Mouse (Mus musculus) myocyte (in vitro differentiated cells): ENCODE measurements at regions not wholly inside any gene's neighbourhood (a gene's known extent, or its start where the extent isn't known, plus 50 kb on each side); places are given as distances from the start of the nearest gene placed in this dataset.

Experiments used
- H3K27me3 ChIP-seq: one replicate; pipeline ENCODE4 v1.6.1; 2011; ENCODE audit not compliant: control insufficient read depth, insufficient read depth, insufficient read length
- H3K36me3 ChIP-seq: one replicate; pipeline ENCODE4 v1.6.1; 2011; ENCODE audit not compliant: control insufficient read depth, insufficient read depth
- H3K4me2 ChIP-seq: one replicate; pipeline ENCODE4 v1.6.1; 2011; ENCODE audit warnings: low read depth, control low read depth
- H3K4me3 ChIP-seq: one replicate; pipeline ENCODE4 v1.5.1; 2011; ENCODE audit warnings: mild to moderate bottlenecking, control low read depth, moderate library complexity
- H3K79me2 ChIP-seq: one replicate; pipeline ENCODE4 v1.6.1; 2011; ENCODE audit not compliant: control insufficient read depth, insufficient read depth
- H3ac ChIP-seq: one replicate; pipeline ENCODE4 v1.6.1; 2011; ENCODE audit not compliant: control insufficient read depth, insufficient read length
- CEBPB ChIP-seq: IDR thresholded peaks from 2 replicates; pipeline ENCODE4 v1.6.1; 2011; ENCODE audit warnings: mild to moderate bottlenecking, moderate library complexity; ENCODE audit not compliant: poor library complexity, insufficient read depth, severe bottlenecking
- E2F4 ChIP-seq: IDR thresholded peaks from one replicate; pipeline ENCODE4 v1.6.1; 2011; ENCODE audit warnings: mild to moderate bottlenecking, control low read depth, moderate library complexity; ENCODE audit not compliant: insufficient read depth
- MAX ChIP-seq: IDR thresholded peaks from one replicate; pipeline ENCODE4 v1.6.1; 2011; ENCODE audit warnings: low read depth, mild to moderate bottlenecking, control low read depth
- MYOD1 ChIP-seq, 3 experiments: IDR thresholded peaks; one replicate each; pipeline ENCODE4 v1.6.1; 2011; ENCODE audit warnings: control low read depth in 2 of 3, low read depth in 2 of 3, mild to moderate bottlenecking in 2 of 3, moderate library complexity in 1 of 3; ENCODE audit not compliant: insufficient read length in 2 of 3, control insufficient read depth in 1 of 3
- MYOG ChIP-seq, 3 experiments: IDR thresholded peaks; one replicate each; pipeline ENCODE4 v1.6.1; 2011; ENCODE audit warnings: control low read depth in 2 of 3, low read depth in 2 of 3, mild to moderate bottlenecking in 2 of 3; ENCODE audit not compliant: insufficient read length in 2 of 3, control insufficient read depth in 1 of 3, insufficient read depth in 1 of 3
- POLR2A ChIP-seq: IDR thresholded peaks from one replicate; pipeline ENCODE4 v1.6.1; 2011; ENCODE audit warnings: low read depth, mild to moderate bottlenecking, control low read depth, moderate library complexity; ENCODE audit not compliant: insufficient read length
- POLR2AphosphoS2 ChIP-seq: IDR thresholded peaks from one replicate; pipeline ENCODE4 v1.6.1; 2011; ENCODE audit warnings: low read depth, control low read depth; ENCODE audit not compliant: insufficient read length
- REST ChIP-seq: IDR thresholded peaks from one replicate; pipeline ENCODE4 v1.6.1; 2011; ENCODE audit warnings: mild to moderate bottlenecking, control low read depth, moderate library complexity; ENCODE audit not compliant: insufficient read depth, insufficient read length
- SRF ChIP-seq: IDR thresholded peaks from one replicate; pipeline ENCODE4 v1.6.1; 2011; ENCODE audit warnings: low read depth; ENCODE audit not compliant: control insufficient read depth, insufficient read length
- TCF12 ChIP-seq: IDR thresholded peaks from one replicate; pipeline ENCODE4 v1.6.1; 2011; ENCODE audit warnings: mild to moderate bottlenecking, control low read depth; ENCODE audit not compliant: poor library complexity, insufficient read depth, severe bottlenecking
- TCF3 ChIP-seq: IDR thresholded peaks from one replicate; pipeline ENCODE4 v1.6.1; 2011; ENCODE audit warnings: low read depth, control low read depth; ENCODE audit not compliant: insufficient read length
- USF1 ChIP-seq: IDR thresholded peaks from one replicate; pipeline ENCODE4 v1.6.1; 2011; ENCODE audit warnings: low read depth, mild to moderate bottlenecking, control low read depth, moderate library complexity

DNA sequence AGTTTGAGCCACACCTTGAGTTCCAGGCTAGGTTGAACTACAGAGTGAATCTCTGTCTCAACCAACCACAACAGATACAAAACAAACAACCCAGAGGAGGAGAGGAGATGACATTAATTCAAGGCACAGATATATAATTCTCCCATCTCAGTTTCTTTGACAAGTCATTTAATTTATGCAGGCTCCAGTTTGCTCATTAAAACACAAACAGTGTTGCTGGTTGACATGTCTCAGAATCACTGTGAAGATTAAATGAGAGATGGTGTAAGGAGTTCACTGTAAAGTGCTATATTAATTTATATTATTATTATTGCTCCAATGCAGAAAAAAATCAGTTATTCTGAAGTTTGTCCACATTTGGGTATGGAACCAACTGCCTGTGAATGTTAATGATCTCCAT is 134.4 kb downstream of the Edem1 start:
- Histone ChIP-seq H3K79me2 (no peaks in the 10 kb centered on the region), H3K27me3 (no peaks in the 10 kb centered on the region), H3K36me3 (no peaks in the 10 kb centered on the region), H3K4me2 (no peak overlapping the region), H3ac (no peak overlapping the region), H3K4me3 (no peak overlapping the region)
- no peak for TF ChIP-seq MYOG (IDR thresholded peaks at IDR 0.05; ENCODE audit: control insufficient read depth in 1 of 3, insufficient read depth in 1 of 3, insufficient read length in 2 of 3, low read depth in 2 of 3)
- TF ChIP-seq REST = no peak
- TF ChIP-seq POLR2A = no peak
- TF ChIP-seq E2F4 = no peak
- no peak for TF ChIP-seq USF1
- TF ChIP-seq CEBPB = no peak
- no peak for TF ChIP-seq TCF12
- TF ChIP-seq TCF3 = no peak
- no peak for TF ChIP-seq SRF
- TF ChIP-seq MAX = no peak
- TF ChIP-seq POLR2AphosphoS2 = no peak

GRCm38 (mm10) chr6:108963295-108963694 is 134.9 kb downstream of the Edem1 start:
- TF ChIP-seq MAX (no peak), TCF12 (no peak), POLR2AphosphoS2 (no peak), CEBPB (no peak), SRF (no peak), MYOG (IDR thresholded peaks at IDR 0.05; ENCODE audit: control insufficient read depth in 1 of 3, insufficient read depth in 1 of 3, insufficient read length in 2 of 3, low read depth in 2 of 3) (no peak), TCF3 (no peak), E2F4 (no peak), MYOD1 (IDR thresholded peaks at IDR 0.05; ENCODE audit: control insufficient read depth in 1 of 3, insufficient read length in 2 of 3, low read depth in 2 of 3) (no peak), REST (no peak), POLR2A (no peak), USF1 (no peak)
- no peaks in the 10 kb centered on the region for H3K27me3 ChIP-seq

GRCm38 (mm10) chr6:108969477-108970176 is 141.2 kb downstream of the Edem1 start:
- H3K27me3 ChIP-seq = no peaks in the 10 kb centered on the region
- TF ChIP-seq POLR2A (no peak), CEBPB (no peak), SRF (no peak), TCF3 (no peak), USF1 (no peak), E2F4 (no peak), REST (no peak), MYOG (IDR thresholded peaks at IDR 0.05; ENCODE audit: control insufficient read depth in 1 of 3, insufficient read depth in 1 of 3, insufficient read length in 2 of 3, low read depth in 2 of 3) (no peak), TCF12 (no peak), MYOD1 (IDR thresholded peaks at IDR 0.05; ENCODE audit: control insufficient read depth in 1 of 3, insufficient read length in 2 of 3, low read depth in 2 of 3) (no peak), MAX (no peak)
- no peak overlapping the region for H3K4me3 ChIP-seq
- H3ac ChIP-seq = no peak overlapping the region
- no peaks in the 10 kb centered on the region for H3K79me2 ChIP-seq
- no peaks in the 10 kb centered on the region for H3K36me3 ChIP-seq
- no peak overlapping the region for H3K4me2 ChIP-seq

More at GRCm38 (mm10) chr6:108963295-108963694, 134.9 kb downstream of the Edem1 start:
- no peaks in the 10 kb centered on the region for H3K36me3 ChIP-seq
- H3K4me3 ChIP-seq = no peak overlapping the region
- no peak overlapping the region for H3K4me2 ChIP-seq
- no peak overlapping the region for H3ac ChIP-seq
- no peaks in the 10 kb centered on the region for H3K79me2 ChIP-seq

GRCm38 (mm10) chr6:108971415-108972089 is 143.1 kb downstream of the Edem1 start:
- no peaks in the 10 kb centered on the region for H3K36me3 ChIP-seq
- H3K79me2 ChIP-seq = no peaks in the 10 kb centered on the region
- H3K27me3 ChIP-seq = no peaks in the 10 kb centered on the region
- no peak overlapping the region for H3ac ChIP-seq
- H3K4me2 ChIP-seq = no peak overlapping the region
- no peak overlapping the region for H3K4me3 ChIP-seq
- TF ChIP-seq USF1 (no peak), MAX (no peak), SRF (no peak), TCF3 (no peak), E2F4 (no peak), POLR2AphosphoS2 (no peak), CEBPB (no peak), MYOD1 (IDR thresholded peaks at IDR 0.05; ENCODE audit: control insufficient read depth in 1 of 3, insufficient read length in 2 of 3, low read depth in 2 of 3) (no peak), TCF12 (no peak), POLR2A (no peak), MYOG (IDR thresholded peaks at IDR 0.05; ENCODE audit: control insufficient read depth in 1 of 3, insufficient read depth in 1 of 3, insufficient read length in 2 of 3, low read depth in 2 of 3) (no peak), REST (no peak)
